Mouse (Mus musculus) heart, postnatal 0 days (tissue): ENCODE data around the gene Utf1.

Source experiments
- CTCF ChIP-seq: IDR thresholded peaks from 2 replicates; pipeline ENCODE4 v1.5.1; 2016; ENCODE audit warnings: antibody characterized with exemption, control low read depth, low read depth
- EP300 ChIP-seq: IDR thresholded peaks from 2 replicates; pipeline ENCODE4 v1.6.1; 2016; ENCODE audit warnings: antibody characterized with exemption, low read depth

GRCm38 (mm10) chr7:139916345-139916744 is 27.2 kb upstream of the Utf1 start:
- TF ChIP-seq CTCF (peak; percentile 3; the same call in 1 of the 2 replicates), EP300 (no peak)
